Mouse (Mus musculus) T-cell, adult 2 months (primary cell): ENCODE results near the gene Pdzd2.

Experiments
- DNase-seq: peaks from one replicate; pipeline ENCODE4 v3.0.0; 2022; ENCODE audit warnings: low spot score

The Pdzd2 gene

DNA sequence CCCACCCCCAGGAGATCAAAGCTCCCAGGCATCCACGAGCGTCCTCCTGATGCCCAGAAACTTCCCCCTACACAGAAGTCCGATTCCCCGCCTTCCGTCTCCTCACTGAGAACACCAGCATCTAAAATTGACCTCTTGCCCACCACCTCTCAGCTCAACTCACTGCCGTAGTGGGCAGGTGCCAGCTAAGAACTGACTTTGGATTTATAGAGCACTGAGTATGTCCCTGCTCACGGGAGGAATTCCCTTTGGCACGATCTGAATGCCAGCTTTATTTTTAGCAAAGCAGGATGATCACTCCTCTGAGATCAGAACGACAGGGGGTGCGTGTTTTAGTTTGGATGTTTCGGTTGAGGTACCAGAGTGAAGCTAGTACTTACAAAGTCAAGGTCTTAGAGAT lies 7.1 kb downstream of the Pdzd2 start:
- no peak for DNase-seq

DNA sequence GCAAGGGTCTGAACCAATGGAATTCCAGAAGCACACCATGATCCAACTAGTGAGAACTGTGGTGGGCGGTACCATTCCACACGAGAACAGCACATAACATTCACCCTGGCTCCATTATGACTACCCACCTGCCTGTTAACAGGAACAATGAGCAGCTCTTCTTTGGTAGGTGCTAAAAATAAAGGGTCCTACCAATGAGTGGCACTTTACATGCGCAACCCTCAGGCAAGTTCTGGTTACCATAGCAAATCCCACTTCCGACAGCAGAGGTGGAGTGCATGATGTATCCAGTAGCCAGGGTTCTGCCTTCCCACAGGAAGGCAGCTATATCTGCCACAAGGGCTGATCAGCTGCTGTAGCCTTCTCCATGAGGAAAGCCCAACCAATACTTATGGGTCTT lies 11.3 kb downstream of the Pdzd2 start:
- no peak for DNase-seq

DNA sequence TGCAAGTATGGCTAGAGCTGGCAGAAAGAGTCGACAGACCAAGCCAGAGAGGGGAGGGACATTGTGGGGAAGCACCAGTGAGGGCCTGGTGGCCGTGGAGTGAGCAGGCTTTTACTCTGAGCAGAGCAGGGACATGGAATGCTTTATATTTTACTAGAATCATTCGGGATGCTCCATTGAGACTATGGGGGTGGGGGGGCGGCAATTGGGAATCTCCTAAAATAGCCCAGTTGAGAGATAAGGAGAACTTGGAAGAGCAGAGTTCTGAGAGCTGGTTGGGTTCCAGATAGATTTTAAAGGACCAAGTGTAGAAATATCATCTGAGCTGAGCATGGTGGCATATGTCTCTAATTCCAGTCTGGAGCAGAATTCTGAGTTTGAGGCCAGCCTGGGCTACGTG lies 14.5 kb downstream of the Pdzd2 start:
- DNase-seq = no peak

DNA sequence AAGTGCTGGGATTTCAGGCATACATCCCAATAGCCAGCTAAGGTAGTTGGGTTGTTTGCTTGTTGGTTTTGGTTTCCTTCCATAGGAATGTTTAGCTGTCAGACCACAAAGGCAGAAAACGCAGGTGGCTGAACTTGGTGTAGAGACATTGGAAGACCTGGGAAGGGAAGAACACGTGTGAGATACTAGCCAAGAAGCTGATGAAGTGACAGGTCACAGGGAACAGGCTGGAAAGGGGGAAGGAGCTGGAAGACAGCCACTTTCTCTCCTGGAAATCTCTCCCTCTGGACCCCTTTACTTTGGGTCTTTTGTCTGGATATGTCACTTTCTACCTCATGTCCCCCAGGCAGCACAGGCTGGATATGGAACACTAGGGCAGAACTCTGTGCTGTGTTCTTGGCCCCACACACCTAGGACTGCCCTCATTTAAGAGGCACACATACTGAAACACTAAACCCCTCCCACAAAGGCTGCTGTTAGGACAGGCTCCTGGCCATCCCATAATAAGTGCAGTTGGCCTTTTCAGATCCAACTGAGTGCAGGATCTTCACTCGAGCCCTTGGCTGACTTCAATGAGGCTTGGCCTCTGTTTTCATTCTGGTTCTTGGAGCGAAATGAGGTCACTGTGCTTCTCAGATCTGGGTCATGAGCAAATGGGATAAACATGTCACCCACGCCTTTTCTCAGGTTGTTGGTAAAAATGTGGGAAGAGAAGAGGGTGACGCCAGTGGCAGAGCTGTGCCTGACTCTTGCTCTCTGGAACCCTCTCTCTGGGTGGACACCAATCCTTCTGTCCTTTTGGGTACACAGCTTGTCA lies 17.8 kb downstream of the Pdzd2 start:
- DNase-seq = no peak

DNA sequence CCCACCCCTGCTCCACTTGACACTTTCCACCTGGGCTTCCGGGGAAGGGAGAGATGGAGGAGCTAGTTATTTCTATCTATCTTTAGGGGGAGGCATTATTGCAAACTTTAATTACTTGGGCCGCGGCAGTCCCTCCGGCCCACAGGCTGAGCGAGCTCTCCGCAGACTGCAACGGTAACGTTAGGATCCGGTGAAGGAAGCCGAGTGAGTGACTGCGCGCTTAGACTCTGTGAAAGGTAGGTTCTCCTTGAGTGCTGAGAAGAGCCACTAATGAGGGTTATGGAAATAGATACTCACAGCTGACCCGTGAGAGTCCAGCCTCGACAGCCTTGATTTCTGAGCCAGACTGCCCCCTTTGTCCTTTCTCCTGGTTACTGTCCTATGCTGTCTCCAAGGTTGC lies 20.9 kb downstream of the Pdzd2 start:
- no peak for DNase-seq

DNA sequence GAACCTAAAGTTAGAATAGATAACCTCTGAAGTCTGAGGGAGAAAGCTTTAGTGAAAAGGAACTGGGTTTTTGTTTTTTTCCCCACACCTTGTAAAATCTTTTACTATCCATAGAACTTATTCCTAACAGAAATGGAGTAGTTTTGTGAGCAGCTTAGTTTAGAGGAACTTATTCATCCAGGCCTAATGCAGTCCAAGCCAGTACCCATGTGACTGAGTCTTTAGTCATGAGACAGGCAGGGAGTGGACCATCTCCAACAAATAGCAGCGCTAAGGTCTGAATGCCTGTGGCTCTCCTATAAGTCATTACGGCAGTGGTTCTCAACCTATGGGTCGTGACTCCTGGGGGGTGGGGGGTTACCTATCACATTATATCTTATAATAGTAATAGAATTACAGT lies 22.3 kb downstream of the Pdzd2 start:
- no peak for DNase-seq

DNA sequence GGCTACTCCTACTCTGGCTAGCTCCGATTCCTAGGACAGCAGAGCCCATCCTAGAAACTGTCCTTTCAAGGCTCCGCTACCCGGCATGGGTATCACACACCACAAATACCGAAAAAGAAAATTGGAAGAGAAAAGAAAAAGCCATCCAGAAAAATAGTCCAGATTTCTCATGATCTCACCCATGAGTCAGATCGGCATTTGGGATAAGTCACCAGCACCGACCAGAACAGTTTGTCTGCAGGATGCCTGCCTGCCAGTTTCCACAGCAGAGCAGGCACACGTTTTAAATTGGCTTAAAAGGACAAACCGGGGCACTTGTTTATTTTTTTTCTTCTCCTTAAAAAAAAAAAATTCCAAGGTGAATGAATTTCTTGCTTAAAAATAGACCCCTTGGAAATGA lies 22.8 kb downstream of the Pdzd2 start:
- DNase-seq = no peak

DNA sequence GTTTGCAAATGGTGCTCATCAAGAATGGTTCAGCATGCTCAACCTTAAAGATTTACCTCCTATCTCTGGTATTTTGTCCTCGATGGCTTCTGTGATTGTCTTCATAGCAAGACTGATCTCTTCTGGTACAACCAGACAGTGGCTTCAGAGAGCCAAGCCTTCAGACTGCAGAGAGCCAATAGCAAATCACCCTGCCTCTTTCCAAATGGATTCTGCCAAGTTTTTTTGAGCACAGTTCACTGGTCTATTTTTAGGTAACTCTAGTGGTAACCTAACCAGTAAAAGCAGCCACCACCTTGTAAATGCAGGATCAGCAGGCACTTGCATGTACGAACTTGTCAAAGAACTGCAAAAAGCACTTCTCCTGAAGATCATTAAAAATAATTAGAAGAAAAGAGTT lies 25.4 kb downstream of the Pdzd2 start:
- no peak for DNase-seq

DNA sequence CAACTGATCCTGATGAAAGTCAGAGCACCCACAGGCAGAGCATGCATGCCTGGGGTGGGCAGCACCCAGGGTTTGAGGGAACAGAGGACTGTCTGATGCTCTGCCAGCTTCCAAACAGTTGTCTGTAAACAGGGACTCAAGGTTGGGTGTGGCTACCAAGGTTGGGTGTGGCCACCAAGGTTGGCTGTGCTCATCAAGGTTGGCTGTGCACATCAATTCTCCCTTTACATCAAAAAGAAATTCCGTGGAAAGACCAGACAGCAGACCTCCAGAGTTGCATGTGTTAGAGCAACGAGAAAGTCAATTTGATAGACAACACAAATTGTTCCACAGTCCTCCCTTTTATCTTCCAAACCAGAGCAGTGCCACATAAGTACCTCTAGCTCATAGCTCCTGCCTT lies 26.5 kb downstream of the Pdzd2 start:
- DNase-seq = no peak

DNA sequence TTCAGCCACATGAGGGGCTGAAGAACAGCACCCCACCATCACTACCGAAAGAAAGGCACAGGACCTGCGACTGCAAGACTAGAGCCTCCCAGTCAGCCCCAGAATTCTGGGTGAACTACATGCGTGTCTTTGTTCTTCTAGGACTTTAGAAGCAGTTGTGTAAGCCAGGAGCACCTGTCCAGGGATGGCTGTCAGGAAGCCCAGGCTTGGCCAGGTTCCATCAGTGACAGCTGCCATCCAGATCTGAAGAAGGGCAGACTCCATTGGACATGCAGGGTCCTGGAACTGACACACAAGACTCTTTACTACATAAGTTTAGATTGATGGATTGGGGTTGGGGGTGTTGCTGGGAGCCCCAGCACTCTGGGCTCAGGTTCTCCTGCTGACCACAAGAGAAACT lies 29.7 kb downstream of the Pdzd2 start:
- no peak for DNase-seq

DNA sequence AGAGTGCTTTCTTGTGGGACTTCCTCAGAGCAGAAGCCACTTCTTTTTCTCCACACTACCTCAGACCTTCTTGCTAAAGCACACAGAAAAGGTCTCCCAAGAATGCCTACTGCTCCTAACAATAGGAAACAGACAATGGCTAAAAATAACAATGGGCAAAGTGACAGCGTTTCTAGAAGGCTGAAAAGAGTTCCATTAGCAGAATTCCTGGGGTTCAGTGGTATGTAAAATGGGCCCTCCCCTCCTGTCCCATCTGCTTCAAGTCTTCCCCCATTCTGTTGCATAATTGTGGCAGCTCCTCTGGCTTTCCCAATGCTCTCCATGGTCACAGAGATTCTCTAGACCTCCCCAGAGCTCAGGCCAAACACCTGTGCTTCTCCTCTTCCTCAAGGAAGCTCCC lies 31.4 kb downstream of the Pdzd2 start:
- no peak for DNase-seq

DNA sequence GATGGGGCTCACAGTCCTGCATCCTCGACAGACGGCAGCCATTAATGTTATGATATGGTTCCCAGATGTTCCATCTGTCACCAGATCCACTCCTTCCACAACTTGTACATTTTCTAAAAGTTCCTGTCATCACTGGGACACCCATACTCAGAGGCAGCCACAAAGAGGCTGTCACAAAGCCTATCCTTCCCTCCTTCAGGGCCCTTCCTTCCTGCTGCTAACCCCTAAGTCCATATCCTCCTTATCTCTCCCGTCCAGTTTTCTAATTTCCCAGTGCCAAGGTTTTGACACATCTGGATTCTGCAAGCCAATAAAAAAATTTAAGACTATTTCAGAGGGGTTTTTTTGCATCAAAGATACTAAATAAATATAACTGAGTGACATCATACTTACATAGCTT lies 32.8 kb downstream of the Pdzd2 start:
- no peak for DNase-seq

DNA sequence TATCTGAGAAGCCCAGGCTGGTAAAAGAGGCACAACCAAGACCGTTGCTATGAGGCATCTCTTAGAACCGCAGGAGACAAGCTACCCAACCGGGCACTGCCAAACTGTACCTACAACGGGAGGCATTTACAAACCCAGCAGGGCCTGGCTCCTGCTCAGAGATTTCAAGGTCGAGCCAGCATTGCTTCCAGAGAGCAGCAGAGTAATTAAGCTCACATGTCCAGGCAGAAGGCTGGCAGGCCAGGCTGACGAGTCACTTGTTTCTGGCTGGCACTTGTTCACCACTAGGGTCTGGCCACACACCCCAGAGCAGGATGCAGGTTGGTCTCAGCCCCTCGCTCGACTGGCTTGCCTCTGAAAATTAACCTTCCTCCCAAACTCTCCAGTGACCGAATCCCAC lies 39.4 kb downstream of the Pdzd2 start:
- no peak for DNase-seq

DNA sequence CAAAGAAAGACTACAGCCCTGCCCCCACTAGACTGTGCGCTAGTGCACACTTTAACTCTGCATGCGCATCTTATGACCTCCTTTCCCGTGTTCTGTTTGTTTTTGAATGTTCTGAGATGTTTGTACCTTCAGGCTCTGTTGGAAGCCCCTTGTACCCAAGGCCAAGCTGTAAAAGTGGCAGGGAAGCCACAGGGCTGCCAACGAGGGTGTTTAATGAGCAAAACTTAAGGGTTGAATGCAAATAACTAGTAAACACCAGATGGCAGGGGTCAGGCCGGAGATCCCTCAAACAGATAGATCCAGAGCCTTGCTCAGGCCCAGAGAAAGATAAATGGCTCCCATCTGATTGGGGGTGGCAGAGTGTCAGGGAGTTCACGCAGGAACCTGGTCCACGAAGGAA lies 42.0 kb downstream of the Pdzd2 start:
- no peak for DNase-seq

DNA sequence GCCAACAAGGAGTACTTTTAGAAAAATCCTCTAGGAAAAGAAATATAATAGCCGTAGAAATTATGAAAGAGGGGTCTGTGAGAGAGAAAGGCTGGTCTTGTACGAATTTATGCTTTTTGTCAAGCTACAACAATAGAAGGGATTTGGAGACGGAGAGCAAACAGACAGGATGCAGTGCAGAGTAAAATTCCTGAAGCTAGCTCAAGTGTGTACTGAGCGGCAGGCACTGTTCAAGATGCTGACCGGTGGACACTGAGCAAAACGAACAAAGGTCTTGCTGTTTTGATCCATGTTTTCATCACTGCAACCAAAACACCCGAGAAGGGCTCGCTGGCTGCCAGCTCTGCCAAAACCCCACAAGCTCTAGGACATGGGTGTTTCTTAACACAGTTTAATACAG lies 42.8 kb downstream of the Pdzd2 start:
- no peak for DNase-seq

DNA sequence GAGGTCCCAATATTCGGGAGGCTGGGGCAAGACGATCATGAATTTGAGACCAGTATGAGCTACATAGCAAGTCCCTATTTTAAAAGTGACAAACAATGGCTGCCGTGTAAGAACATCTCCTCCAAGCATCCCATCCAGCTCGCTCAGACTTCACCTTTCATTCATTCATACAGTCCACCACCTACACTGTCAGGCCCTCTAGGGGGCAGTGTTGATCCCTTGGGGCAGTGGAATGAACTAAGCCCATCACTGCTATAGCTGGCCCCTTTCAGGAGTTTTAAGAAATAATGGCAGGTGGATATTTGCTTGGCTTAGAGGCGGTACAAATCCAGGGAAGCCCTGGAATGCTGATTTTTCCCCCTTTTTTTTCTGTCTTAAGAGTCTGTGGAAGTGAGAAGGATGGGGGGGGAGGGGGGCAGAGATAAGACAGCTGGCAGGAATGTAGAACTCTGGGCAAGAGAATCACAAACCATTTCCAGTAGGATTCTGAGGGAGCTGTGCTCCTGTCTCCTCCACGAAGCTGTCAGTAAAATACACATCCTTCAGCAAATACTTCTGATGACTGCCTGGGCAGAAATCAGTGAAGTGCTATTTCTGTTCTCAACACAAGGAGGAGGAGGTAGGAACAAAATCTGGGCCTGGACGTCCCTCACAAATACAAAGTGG lies 49.9 kb downstream of the Pdzd2 start:
- no peak for DNase-seq

DNA sequence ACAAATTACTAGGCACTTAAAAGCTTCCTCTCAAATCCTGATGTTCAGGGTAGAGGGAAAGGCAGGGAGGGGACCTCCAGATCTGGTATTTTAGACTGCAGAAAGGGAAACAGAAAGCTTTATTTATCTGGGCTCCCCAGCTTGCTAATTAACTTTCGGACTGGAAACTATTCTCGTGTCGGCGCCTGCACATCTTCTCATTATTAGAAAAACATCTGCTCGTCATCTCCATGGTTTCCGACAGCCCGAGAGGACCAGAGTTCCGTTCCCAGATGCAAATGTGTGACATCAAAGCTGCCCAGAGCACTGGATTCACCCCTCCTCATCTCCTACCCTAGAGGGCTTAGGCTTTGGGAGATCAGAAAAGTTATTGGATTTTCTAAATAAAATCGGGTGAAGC lies 57.2 kb downstream of the Pdzd2 start:
- DNase-seq = no peak

DNA sequence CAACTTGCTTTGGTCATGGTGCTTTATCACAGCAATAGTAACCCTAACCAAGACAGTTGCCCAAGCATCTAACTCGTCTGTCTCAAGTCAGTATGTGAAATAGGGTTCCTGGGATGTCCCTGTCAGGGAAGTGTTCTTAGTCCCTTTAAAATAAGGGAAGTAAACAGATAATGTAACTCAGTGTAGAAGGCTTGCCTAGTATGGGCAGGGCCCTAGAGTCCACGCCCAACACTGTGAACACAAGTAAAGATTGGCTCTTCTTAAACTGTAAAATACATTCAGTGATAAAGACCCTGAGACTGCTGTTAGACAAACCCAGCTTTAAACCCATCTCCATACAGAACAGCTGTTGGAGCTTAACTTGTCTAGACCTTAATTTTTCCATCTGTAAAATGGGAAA lies 57.8 kb downstream of the Pdzd2 start:
- no peak for DNase-seq

DNA sequence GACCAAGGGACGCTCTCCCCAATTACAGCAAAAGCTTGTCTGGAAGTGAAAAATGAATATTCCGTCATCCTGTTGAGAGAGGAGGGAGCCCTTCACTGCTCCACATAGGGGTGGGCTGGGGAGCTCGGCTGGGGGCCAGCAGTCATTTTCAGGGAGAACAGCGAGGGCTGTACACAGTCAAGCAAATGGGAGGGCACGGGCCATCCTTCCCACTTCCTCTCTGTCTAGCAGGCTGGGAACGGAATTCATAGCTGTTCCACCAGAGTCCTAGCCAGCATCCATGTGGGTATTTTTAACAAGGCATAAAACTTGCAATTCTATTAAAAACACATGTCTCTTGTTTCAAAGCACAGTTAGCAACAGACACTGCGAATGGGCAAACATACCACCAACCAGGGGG lies 59.0 kb downstream of the Pdzd2 start:
- DNase-seq = no peak

DNA sequence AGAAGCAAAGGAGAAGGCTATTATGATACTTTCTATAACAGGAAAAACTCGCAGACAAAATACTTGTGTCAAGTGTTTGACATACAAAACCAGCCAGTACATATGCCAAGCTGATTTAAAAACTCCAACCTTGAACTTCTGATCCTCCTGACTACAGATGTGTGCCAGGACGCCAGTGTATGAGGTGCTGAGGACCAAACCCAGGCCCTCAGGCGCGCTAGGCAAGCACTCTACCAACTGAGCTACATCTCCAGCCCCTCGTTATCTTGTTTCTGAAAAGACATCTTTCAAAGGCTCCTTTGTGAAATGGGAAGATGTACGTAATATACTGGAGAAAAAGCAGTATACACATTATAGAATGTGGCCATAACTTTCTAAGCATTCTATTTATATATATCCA lies 59.7 kb downstream of the Pdzd2 start:
- no peak for DNase-seq

DNA sequence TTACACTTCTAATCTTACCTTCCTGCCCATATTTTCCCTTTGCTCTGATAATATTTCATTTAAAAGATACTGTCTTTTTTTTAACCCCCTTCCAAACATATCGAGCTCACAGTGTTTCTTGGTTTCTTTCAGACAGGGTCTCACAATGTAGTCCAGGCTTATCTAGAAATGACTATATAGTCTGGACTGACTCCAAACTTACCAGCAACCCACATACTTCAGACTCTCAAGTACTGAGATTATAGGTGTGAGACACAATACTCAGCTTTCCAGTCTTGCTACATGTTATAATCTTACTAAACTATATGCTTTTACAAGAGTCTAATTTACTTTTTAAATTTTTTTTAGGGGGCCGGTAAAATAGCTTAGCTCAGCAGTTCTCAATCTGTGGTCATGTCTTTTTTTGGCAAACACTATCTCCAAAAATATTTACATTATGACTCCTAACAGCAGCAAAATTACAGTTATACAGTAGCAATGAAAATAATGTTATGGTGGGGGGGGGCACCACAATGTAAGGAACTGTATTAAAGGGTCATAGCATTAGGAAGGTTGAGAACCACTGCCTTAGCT lies 61.1 kb downstream of the Pdzd2 start:
- DNase-seq = no peak

DNA sequence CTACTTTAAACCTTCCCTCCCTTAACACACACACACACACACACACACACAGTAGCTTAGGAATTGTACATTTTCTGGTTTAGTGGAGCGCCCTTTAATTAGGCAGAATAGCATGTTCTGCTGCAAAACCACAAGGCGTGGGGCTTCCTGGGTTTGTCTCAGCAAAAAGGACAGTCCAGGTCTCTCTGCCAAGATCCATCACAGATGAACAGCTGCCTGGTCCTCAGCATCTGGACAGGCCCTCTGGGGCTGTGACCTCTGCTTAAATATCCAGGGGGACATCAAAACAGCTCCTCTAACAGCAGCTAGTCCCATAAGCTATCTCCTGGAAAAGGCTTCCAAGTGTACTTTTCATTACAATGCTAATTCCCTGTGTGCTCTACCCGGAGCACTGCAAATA lies 64.4 kb downstream of the Pdzd2 start:
- no peak for DNase-seq

DNA sequence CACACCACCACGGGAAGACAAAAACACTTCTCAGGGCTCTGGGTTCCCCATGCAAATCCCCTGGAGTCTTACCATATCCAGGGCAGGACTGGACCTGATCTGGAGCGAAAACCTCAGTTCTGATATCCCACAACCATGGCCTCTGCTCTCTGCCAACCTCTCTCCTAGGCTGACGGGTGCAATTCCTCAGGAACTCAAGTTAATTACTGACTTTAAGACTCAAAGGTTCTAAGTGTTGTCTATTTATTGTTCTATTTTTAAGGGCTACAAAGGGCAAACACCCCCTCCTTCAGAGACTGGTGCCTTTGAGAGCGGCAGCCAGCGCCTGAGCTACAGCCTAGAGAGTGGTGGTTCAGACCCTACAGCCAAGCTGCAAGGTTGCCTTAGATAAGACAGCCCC lies 65.7 kb downstream of the Pdzd2 start:
- no peak for DNase-seq
